ENCODE assay signal across 8 mouse cellular contexts in the genomic region with DNA sequence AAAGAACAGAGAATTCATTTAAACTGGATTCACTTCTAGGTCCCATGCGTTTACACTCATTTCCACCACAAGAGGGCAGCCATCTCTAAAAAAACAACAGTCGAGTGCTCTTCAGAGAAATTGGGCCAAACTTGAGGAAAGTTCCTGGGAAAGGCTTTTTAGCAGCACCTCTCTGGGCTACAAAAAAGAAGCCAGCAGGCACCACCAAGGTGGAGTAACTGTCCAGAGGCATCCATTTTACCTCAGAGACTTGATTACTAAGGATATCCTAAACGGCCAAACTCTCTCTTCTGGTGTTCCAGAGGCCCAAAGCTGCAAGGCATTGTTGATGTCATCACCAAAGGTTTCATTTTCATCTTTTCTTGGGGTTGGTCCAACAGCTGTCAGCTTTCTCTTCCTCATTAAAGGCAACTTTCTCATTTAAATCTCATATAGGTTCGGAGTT. TPM values are rescaled to one million over a fixed set of nuclear protein-coding genes. Genes with fewer than 3 reads are reported as not detected.
DNase-seq lines count a peak whose midpoint lies in the region; ATAC-seq and TF ChIP-seq lines count a peak whose summit lies in the region.

No protein-coding gene starts in this region.

- whole genome bisulfite sequencing in forebrain, embryonic 10.5 days: 36% methylated on average over 4 of the region's 4 CpGs
- 26% methylated on average over 4 of the region's 4 CpGs for whole genome bisulfite sequencing in forebrain, embryonic 16.5 days
- WGBS in liver, embryonic 14.5 days (ENCODE audit: insufficient replicate concordance): 17% methylated on average over 4 of the region's 4 CpGs

- H3K4me1 ChIP-seq in forebrain, embryonic 10.5 days: peaks cover 31% of the 10 kb centered on the region
- H3K4me1 ChIP-seq in forebrain, embryonic 16.5 days (replicated peaks; ENCODE audit: control insufficient read depth, insufficient read depth, low read length): peaks cover 27% of the 10 kb centered on the region
- 0 out of 4 replicates have a peak, but pooled peaks cover 0 to 3% of the 10 kb centered on the region in 2 experiments for H3K4me1 ChIP-seq in liver, embryonic 14.5 days (replicated peaks; ENCODE audit: control insufficient read depth in 2 of 2, insufficient read depth in 2 of 2, low read length in 1 of 2)

- H3K27me3 ChIP-seq in forebrain, embryonic 10.5 days (ENCODE audit: poor library complexity, severe bottlenecking): peaks cover 63% of the 10 kb centered on the region
- peaks cover 38% of the 10 kb centered on the region for H3K27me3 ChIP-seq in forebrain, embryonic 16.5 days (replicated peaks; ENCODE audit: control insufficient read depth, insufficient read depth, low read length)
- peaks cover 48% of the 10 kb centered on the region for H3K27me3 ChIP-seq in liver, embryonic 14.5 days (ENCODE audit: control insufficient read depth, insufficient read depth, low read length)

- H3K9me3 ChIP-seq in forebrain, embryonic 10.5 days: no peaks in the 10 kb centered on the region
- H3K9me3 ChIP-seq in forebrain, embryonic 16.5 days (ENCODE audit: control insufficient read depth, low read length): no peaks in the 10 kb centered on the region
- no peaks in the 10 kb centered on the region for H3K9me3 ChIP-seq in liver, embryonic 14.5 days (ENCODE audit: control insufficient read depth, low read length)

- intact Hi-C loops in gastrocnemius, postnatal 14 days (cut with DNase I; ENCODE audit: low total_unique reads): loop anchor here (10.0 kb wide), 1 partner anchor 935 kb away; no protein-coding TSS in a partner anchor

- peak; percentile 46 for DNase-seq in forebrain, embryonic 10.5 days (ENCODE audit: extremely low spot score, low spot score)
- DNase-seq in ES-CJ7 (ENCODE audit: low read depth, low spot score): peak; percentile 69
- peak; percentile 72 to 82 for DNase-seq in cerebellum, postnatal 10 days
- peak; percentile 42 for DNase-seq in gastrocnemius, postnatal 14 days
- DNase-seq in kidney, postnatal 36 days: peak; percentile 64 to 77
- DNase-seq in liver, embryonic 14.5 days (ENCODE audit: low read depth in 3 of 3, low spot score in 3 of 3): peak in 2 of 3 experiments; percentile 19
- peak; percentile 65 for DNase-seq in right cerebral cortex, adult 18-20 months

- no peak overlapping the region for H3K9ac ChIP-seq in forebrain, embryonic 16.5 days (replicated peaks; ENCODE audit: low read depth, low read length)
- no peak overlapping the region for H3K9ac ChIP-seq in liver, embryonic 14.5 days (replicated peaks)

- H3K4me2 ChIP-seq in forebrain, embryonic 16.5 days (ENCODE audit: low read length): no peak overlapping the region
- H3K4me2 ChIP-seq in liver, embryonic 14.5 days (ENCODE audit: low read depth): no peak overlapping the region

- TF ChIP-seq CTCF in liver, embryonic 14.5 days (IDR thresholded peaks at IDR 0.05; ENCODE audit: low read depth): peak; percentile 57

- no peaks in the 10 kb centered on the region for H3K36me3 ChIP-seq in forebrain, embryonic 10.5 days (replicated peaks)
- H3K36me3 ChIP-seq in forebrain, embryonic 16.5 days (ENCODE audit: control insufficient read depth, insufficient read depth): no peaks in the 10 kb centered on the region
- H3K36me3 ChIP-seq in liver, embryonic 14.5 days (replicated peaks; ENCODE audit: control insufficient read depth, insufficient read depth, low read depth): no peaks in the 10 kb centered on the region

- H3K27ac ChIP-seq in forebrain, embryonic 10.5 days: no peak overlapping the region
- H3K27ac ChIP-seq in forebrain, embryonic 16.5 days (ENCODE audit: low read length): no peak overlapping the region
- no peak overlapping the region for H3K27ac ChIP-seq in liver, embryonic 14.5 days

- no peak overlapping the region for H3K4me3 ChIP-seq in forebrain, embryonic 10.5 days
- H3K4me3 ChIP-seq in forebrain, embryonic 16.5 days (replicated peaks; ENCODE audit: low read length): no peak overlapping the region
- H3K4me3 ChIP-seq in liver, embryonic 14.5 days (ENCODE audit: insufficient read depth in 1 of 2, low read depth in 2 of 2, low read length in 2 of 2): no peak overlapping the region

- no peak for ATAC-seq in forebrain, embryonic 16.5 days
- ATAC-seq in liver, embryonic 14.5 days (ENCODE audit: insufficient read depth): no peak

- TF ChIP-seq EP300 in liver, embryonic 14.5 days (IDR thresholded peaks at IDR 0.05; ENCODE audit: low read depth): no peak

RNA-seq across cellular contexts. Expression of a gene that starts 1.7 kb away (rescaled TPM):
- 0.84 and 1.2 TPM in 2 replicates for polyA plus RNA-seq in forebrain, embryonic 10.5 days (2016; fragmentation: Nextera tagmentation; extraction: Ambion mirVana)
- polyA plus RNA-seq in forebrain, embryonic 16.5 days (2015; fragmentation: Nextera tagmentation; extraction: Ambion mirVana): 1.7 and 2.1 TPM in 2 replicates
- total RNA-seq in gastrocnemius, postnatal 14 days (2021): 1 to 10 TPM; 1.7 to 2.2 TPM
- polyA plus RNA-seq in liver, embryonic 14.5 days (2012; rRNA removed): 1.1 and 1.2 TPM in 2 replicates
- polyA plus RNA-seq in liver, embryonic 14.5 days (2014; fragmentation: Nextera tagmentation; extraction: Ambion mirVana): 2.0 and 2.1 TPM in 2 replicates

Comparison
In these comparisons a context has a peak if more than half of its experiments do, and no peak if none do; other contexts are left out.
1. DNase-seq: peak in every context shown above with its lines; median percentile 77 in cerebellum, postnatal 10 days; 70 in kidney, postnatal 36 days; 69 in ES-CJ7; 65 in right cerebral cortex, adult 18-20 months; 46 in forebrain, embryonic 10.5 days; 42 in gastrocnemius, postnatal 14 days; 19 in liver, embryonic 14.5 days.